Mouse (Mus musculus): ENCODE measurements around the gene Zbtb44.

The Zbtb44 gene

GRCm38 (mm10) chr9:31115586-31115985, 85.1 kb downstream of the Zbtb44 start:
- DNase-seq (ENCODE audit: low spot score in 2 of 2): no peak

DNA sequence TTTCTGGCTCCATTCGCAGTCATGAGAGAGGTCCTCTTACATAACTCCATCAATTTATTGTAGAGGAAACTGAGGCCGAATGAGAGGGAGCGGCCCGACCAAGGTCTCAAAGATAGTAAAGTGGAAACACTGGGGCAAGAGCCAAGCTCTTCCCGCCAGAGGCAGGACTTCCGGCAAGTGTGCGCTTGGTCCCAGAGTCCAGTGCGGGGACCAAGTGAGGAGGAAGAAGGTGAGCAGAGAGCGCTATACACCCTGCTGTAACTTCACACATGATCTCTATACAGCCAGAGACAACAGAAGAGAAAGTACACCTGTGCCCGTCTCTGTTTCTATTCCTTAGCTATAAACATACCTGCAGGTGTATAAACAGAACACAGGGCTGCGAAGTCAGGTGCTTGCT, 86.6 kb downstream of the Zbtb44 start:
- no peak for DNase-seq (ENCODE audit: low spot score in 2 of 2)

- no peak for DNase-seq (ENCODE audit: low spot score in 2 of 2)
Observed at GRCm38 (mm10) chr9:31117488-31117887, 87.0 kb downstream of the Zbtb44 start.

DNA sequence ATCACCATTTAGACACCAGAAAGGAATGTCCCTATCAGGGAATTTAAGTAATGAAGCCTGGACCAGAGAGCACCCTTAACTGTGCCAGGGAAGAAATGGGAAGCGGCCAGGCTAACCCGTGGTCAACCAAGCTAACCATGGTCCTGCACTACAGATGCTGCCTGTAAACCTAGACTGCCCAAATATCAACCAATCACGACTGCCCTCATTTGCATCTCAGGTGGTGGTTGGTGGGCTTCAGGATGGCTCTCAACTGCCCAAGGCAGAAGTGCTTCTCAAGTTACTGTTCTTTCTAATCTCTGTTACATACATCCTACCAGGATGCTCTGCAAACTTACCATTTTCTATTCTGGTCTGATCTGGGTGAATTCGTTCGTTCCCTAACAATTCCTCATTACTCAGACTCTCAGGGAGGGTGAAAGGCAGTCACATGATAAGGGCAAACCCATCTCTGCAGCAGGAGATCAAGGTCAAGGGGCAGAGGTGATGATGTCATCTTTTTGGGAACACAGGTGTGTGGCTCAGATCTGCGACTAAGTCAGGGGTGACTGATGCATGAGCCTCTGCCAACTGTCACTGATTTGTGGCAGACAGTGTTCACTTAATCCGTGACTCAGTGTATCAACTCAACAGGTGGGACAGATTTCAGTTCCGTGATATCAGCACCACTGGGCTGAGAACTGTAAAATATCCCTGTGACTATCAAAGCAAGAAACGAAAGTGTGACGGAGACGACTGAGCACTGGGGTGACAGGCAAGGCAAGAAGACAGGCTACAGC, 88.3 kb downstream of the Zbtb44 start:
- DNase-seq (ENCODE audit: low spot score in 2 of 2): no peak

DNA sequence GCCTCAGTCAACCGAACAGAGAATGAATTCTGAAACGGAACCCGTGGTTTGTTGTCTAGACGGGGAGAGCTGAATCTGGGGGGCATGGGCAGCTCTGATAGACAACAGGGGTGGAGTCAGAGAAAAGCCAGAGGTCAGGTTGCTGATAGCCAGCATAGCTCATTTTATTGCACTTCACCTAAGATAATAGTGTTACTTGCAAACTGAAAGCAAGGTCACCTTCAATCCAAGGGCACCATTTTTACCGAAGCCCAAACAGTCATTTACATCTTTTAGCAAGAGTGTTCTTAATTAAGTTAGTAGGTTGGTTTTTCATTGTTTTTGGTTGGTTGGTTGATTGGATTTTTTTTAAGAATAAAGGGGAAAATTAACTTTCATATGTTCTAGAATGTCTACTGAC, 89.0 kb downstream of the Zbtb44 start:
- no peak for DNase-seq (ENCODE audit: low spot score in 2 of 2)

DNA sequence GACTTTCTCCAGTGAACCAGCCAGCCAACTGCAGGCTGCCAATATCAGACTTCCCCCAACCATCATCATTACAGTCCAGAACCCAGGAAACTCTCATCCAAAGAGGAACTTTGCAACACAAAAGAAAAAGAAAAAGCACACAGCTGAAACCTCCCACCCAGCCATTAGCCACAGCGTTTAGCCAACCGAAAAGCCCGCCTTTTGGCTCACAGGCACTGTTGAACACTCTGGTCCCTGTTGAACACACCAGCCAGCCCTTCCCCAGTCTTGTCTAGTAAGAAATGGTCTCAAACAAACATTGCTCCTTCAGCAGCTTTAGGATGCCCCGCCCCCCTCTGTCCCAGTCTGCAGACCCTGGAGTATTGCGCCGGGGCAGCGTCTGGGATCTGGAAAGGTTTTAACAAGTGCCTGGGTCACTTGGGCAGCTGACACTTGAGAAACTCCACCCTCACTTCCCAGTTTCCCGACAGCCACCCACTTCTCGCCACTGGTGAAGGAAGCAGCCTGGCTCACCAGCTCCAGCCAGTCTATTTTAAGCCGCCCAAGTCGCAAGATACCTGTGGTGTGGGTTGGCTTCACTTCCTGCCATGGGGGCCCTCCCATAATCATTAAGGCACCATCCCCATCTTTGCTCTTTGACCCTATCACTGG, 89.6 kb downstream of the Zbtb44 start:
- no peak for DNase-seq (ENCODE audit: low spot score in 2 of 2)

DNA sequence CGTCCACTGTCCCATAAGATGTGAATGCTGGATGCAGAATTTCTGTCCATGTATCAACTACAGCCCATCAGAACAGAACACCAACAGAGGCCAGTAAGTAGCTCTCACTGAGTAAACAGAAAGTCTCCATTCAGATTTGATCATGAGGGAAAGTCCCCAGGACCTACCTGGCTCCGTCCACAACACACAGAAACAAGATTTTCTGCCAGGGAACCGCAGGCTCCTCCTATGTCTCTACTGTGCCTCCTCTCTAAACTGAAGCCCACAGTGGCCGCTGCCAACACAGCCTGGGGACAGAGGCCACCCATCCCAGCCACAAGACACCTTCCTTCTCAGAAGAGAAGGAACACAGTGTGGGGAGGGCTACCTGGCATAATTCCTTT, 90.1 kb downstream of the Zbtb44 start:
- DNase-seq (ENCODE audit: low spot score in 2 of 2): no peak

DNA sequence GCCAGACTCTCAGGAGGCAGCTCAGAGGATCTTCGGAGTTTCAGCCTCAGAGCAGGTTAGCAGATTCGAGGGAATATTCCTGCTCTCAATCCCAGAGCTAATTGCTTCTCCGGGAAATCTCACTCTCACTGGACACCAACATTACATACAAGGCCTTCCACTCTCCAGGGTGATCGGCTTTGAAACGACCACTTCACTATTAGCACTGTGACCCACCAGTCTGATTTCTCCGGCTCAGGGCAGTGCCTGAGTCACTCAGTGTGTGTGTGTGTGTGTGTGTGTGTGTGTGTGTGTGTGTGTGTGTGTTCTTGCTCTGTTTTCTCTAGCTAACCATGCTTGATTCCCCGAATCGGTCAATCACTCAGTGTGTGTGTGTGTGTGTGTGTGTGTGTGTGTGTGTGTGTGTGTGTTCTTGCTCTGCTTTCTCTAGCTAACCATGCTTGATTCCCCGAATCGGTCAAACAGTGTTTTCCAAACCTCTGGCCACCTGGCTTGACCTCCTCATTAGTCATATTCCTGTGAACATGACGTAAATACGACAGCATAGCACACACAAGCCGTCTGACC, 92.1 kb downstream of the Zbtb44 start:
- DNase-seq (ENCODE audit: low spot score in 2 of 2): no peak
